Mouse (Mus musculus): ENCODE measurements at regions not wholly inside any gene's neighbourhood (a gene's known extent, or its start where the extent isn't known, plus 50 kb on each side); places are given as distances from the start of the nearest gene placed in this dataset.

- DNase-seq, result no peak
- intact Hi-C loops (cut with DNase I; ENCODE audit: low total_unique reads), result no loop called here
These were observed 52.1 kb upstream of the Hmcn1 start for GRCm38 (mm10) chr1:151045334-151045733.

- DNase-seq, result no peak
- intact Hi-C loops (cut with DNase I; ENCODE audit: low total_unique reads), result no loop called here
These were observed 53.4 kb upstream of the Hmcn1 start for GRCm38 (mm10) chr1:151046626-151047025.

GRCm38 (mm10) chr1:151049726-151050506, 56.7 kb upstream of the Hmcn1 start:
- DNase-seq, result no peak
- intact Hi-C loops (cut with DNase I; ENCODE audit: low total_unique reads), result no loop called here

- DNase-seq, result no peak
- intact Hi-C loops (cut with DNase I; ENCODE audit: low total_unique reads), result no loop called here
These were observed 57.2 kb upstream of the Hmcn1 start for GRCm38 (mm10) chr1:151050507-151050816.

GRCm38 (mm10) chr1:151053268-151053667, 60.0 kb upstream of the Hmcn1 start:
- intact Hi-C loops (cut with DNase I; ENCODE audit: low total_unique reads), result no loop called here

GRCm38 (mm10) chr1:151055396-151055795, 62.2 kb upstream of the Hmcn1 start:
- intact Hi-C loops (cut with DNase I; ENCODE audit: low total_unique reads), result no loop called here
- no peak for DNase-seq

More at GRCm38 (mm10) chr1:151053268-151053667, 60.0 kb upstream of the Hmcn1 start:
- no peak for DNase-seq

- intact Hi-C loops (cut with DNase I; ENCODE audit: low total_unique reads), result no loop called here
- DNase-seq, result no peak
These were observed 66.4 kb upstream of the Hmcn1 start for GRCm38 (mm10) chr1:151059546-151060136.

GRCm38 (mm10) chr1:151065090-151065567, 71.9 kb upstream of the Hmcn1 start:
- intact Hi-C loops (cut with DNase I; ENCODE audit: low total_unique reads), result no loop called here
- no peak for DNase-seq

- DNase-seq, result no peak
- intact Hi-C loops (cut with DNase I; ENCODE audit: low total_unique reads), result no loop called here
These were observed 73.3 kb upstream of the Hmcn1 start for GRCm38 (mm10) chr1:151066379-151067128.

GRCm38 (mm10) chr1:151074508-151075314, 81.5 kb upstream of the Hmcn1 start:
- intact Hi-C loops (cut with DNase I; ENCODE audit: low total_unique reads), result loop anchor here (10.0 kb wide), 1 partner anchor 290 kb away; no protein-coding TSS in a partner anchor
- DNase-seq, result no peak

- intact Hi-C loops (cut with DNase I; ENCODE audit: low total_unique reads), result loop anchor here (10.0 kb wide), 1 partner anchor 289 kb away; no protein-coding TSS in a partner anchor
- DNase-seq, result no peak
These were observed 82.3 kb upstream of the Hmcn1 start for GRCm38 (mm10) chr1:151075541-151075940.

- intact Hi-C loops (cut with DNase I; ENCODE audit: low total_unique reads), result loop anchor here (10.0 kb wide), 1 partner anchor 286 kb away; no protein-coding TSS in a partner anchor
- peak; percentile 69 for DNase-seq
These were observed 85.8 kb upstream of the Hmcn1 start for GRCm38 (mm10) chr1:151078909-151079522.

GRCm38 (mm10) chr1:151079614-151080360, 86.6 kb upstream of the Hmcn1 start:
- intact Hi-C loops (cut with DNase I; ENCODE audit: low total_unique reads), result loop anchor here (5.0 to 10.0 kb wide), 2 partner anchors 42 to 285 kb away; no protein-coding TSS in a partner anchor
- DNase-seq, result no peak

- intact Hi-C loops (cut with DNase I; ENCODE audit: low total_unique reads), result loop anchor here (5.0 kb wide), 1 partner anchor 43 kb away; no protein-coding TSS in a partner anchor
- DNase-seq, result no peak
These were observed 87.3 kb upstream of the Hmcn1 start for GRCm38 (mm10) chr1:151080510-151080980.

GRCm38 (mm10) chr1:151082510-151083033, 89.3 kb upstream of the Hmcn1 start:
- intact Hi-C loops (cut with DNase I; ENCODE audit: low total_unique reads), result loop anchor here (5.0 kb wide), 1 partner anchor 45 kb away; no protein-coding TSS in a partner anchor
- no peak for DNase-seq

- intact Hi-C loops (cut with DNase I; ENCODE audit: low total_unique reads), result loop anchor here (5.0 kb wide), 1 partner anchor 47 kb away; no protein-coding TSS in a partner anchor
- no peak for DNase-seq
These were observed 90.6 kb upstream of the Hmcn1 start for GRCm38 (mm10) chr1:151083806-151084205.

GRCm38 (mm10) chr1:151086111-151086859, 93.0 kb upstream of the Hmcn1 start:
- DNase-seq, result no peak
- intact Hi-C loops (cut with DNase I; ENCODE audit: low total_unique reads), result no loop called here
